Mouse (Mus musculus) right cerebral cortex, postnatal 4 days (tissue): ENCODE measurements at regions not wholly inside any gene's neighbourhood (a gene's known extent, or its start where the extent isn't known, plus 50 kb on each side); places are given as distances from the start of the nearest gene placed in this dataset.
A peak's percentile ranks its signal among the peaks of the same experiment; 100 is the strongest.

Experiments used
- DNase-seq: peaks from one replicate; pipeline ENCODE4 v3.0.0-alpha.2; 2022

GRCm38 (mm10) chr16:77537351-77537750 lies 64.5 kb downstream of the Gm11146 start:
- DNase-seq, result no peak

GRCm38 (mm10) chr16:77536746-77537145 lies 65.1 kb downstream of the Gm11146 start:
- peak; percentile 42 for DNase-seq

- DNase-seq, result no peak
Observed at GRCm38 (mm10) chr16:77536314-77536713, 65.6 kb downstream of the Gm11146 start.

- DNase-seq, result no peak
Observed at GRCm38 (mm10) chr16:77535021-77535420, 66.9 kb downstream of the Gm11146 start.

GRCm38 (mm10) chr16:77531596-77531995 lies 70.3 kb downstream of the Gm11146 start:
- DNase-seq, result no peak

- DNase-seq, result no peak
Observed at GRCm38 (mm10) chr16:77527951-77528350, 73.9 kb downstream of the Gm11146 start.

GRCm38 (mm10) chr16:77514606-77515005 lies 87.3 kb downstream of the Gm11146 start:
- DNase-seq, result no peak

GRCm38 (mm10) chr16:77503556-77503955 lies 98.3 kb downstream of the Gm11146 start:
- DNase-seq, result no peak

- no peak for DNase-seq
Observed at GRCm38 (mm10) chr16:77502916-77503315, 99.0 kb downstream of the Gm11146 start.

GRCm38 (mm10) chr16:77502026-77502425 lies 99.9 kb downstream of the Gm11146 start:
- no peak for DNase-seq

GRCm38 (mm10) chr16:77500981-77501380 lies 100.9 kb downstream of the Gm11146 start:
- no peak for DNase-seq

- no peak for DNase-seq
Observed at GRCm38 (mm10) chr16:77500413-77500812, 101.5 kb downstream of the Gm11146 start.

GRCm38 (mm10) chr16:77499537-77500301 lies 102.2 kb downstream of the Gm11146 start:
- peak; percentile 88 for DNase-seq

- DNase-seq, result no peak
Observed at GRCm38 (mm10) chr16:77495310-77495709, 106.6 kb downstream of the Gm11146 start.

GRCm38 (mm10) chr16:77494042-77494441 lies 107.9 kb downstream of the Gm11146 start:
- DNase-seq, result no peak

- DNase-seq, result no peak
Observed at GRCm38 (mm10) chr16:77488155-77488554, 113.7 kb downstream of the Gm11146 start.

GRCm38 (mm10) chr16:77479812-77480211 lies 122.1 kb downstream of the Gm11146 start:
- DNase-seq, result no peak

- no peak for DNase-seq
Observed at GRCm38 (mm10) chr16:77471868-77472267, 130.0 kb downstream of the Gm11146 start.

- DNase-seq, result no peak
Observed at GRCm38 (mm10) chr16:77469903-77470302, 132.0 kb downstream of the Gm11146 start.

GRCm38 (mm10) chr16:77469328-77469875 lies 132.5 kb downstream of the Gm11146 start:
- no peak for DNase-seq

GRCm38 (mm10) chr16:77467216-77467615 lies 134.7 kb downstream of the Gm11146 start:
- DNase-seq, result no peak

- DNase-seq, result no peak
Observed at GRCm38 (mm10) chr16:77464623-77465022, 137.3 kb downstream of the Gm11146 start.

- no peak for DNase-seq
Observed at GRCm38 (mm10) chr16:77461922-77462321, 140.0 kb downstream of the Gm11146 start.

- no peak for DNase-seq
Observed at GRCm38 (mm10) chr16:77461459-77461858, 140.4 kb downstream of the Gm11146 start.

- no peak for DNase-seq
Observed at GRCm38 (mm10) chr16:77459651-77460050, 142.2 kb downstream of the Gm11146 start.
